Mouse (Mus musculus): ENCODE data around the gene Gm12830. TPM values are rescaled to one million over a fixed set of nuclear protein-coding genes. Genes with fewer than 3 reads are reported as not detected.

Gm12830 gene
- polyA plus RNA-seq, 1 experiment: not detected

DNA sequence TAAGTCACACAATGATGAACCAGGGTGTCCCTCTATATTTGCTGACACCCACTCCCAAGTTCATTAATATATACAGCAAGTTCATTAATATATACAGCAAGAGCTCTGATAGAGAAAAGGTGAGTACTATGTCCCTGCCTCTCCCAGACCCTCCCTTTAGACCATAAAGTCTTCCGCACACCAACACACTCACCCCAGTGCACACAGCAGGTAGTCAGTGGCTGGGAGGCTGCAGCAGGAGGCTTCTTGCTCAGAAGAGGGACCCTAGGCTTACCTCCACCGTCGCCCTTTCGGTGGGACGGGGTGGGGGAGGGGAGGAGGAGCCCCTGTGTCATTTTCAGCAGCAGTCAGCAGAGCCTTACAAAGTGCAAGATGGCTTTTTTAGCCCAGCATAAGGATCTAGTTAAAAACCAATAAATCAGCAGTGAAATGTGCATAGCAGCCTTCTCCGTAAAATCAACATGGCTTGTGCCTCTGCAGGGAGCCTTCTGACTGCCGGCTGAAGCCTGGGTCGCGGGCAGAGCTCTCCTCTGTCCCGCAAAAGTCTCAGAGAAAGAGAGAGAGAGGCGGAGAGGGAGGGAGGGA lies 20.9 kb downstream of the Gm12830 start:
- DNase-seq (ENCODE audit: low read depth, low spot score): no peak
- WGBS: 26% methylated on average over 10 of the region's 11 CpGs

DNA sequence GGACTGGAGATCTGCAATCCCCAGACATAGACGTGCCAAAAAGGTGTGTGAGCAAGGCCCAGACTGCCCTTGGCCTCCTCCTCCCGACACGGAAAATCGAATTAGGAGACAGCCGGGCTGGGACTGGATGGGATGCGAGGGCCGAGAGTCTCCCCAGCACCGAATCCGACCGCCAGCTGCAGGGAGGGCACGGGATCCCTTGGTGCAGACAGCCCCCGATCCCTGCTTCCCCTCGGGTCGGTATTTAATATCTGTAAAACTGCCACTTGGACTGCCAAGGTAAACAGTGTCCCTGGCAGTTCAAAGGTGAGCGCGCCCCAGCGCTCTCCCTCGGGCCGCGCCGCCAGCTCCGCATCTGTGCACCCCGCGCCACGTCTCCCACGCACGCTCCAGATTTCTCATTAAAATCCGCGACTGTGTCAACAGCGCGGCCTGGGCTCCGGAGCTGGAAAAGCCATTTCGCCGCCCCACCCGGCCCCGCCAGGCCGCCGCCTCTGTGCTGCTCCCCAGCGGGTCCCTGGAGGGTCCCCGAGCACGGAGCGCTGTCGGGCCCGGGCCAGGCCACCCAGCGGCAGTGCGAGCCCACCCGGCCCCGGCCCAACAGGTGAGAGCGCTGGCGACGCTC lies 21.7 kb downstream of the Gm12830 start:
- DNase-seq (ENCODE audit: low read depth, low spot score): no peak

GRCm38 (mm10) chr4:114844600-114844999 lies 23.1 kb downstream of the Gm12830 start:
- 40% methylated on average over 1 of the region's 1 CpGs for WGBS
- DNase-seq (ENCODE audit: low read depth, low spot score): no peak

More for the DNA sequence above, 21.7 kb downstream of the Gm12830 start:
- WGBS: 3% methylated on average over 51 of the region's 51 CpGs

DNA sequence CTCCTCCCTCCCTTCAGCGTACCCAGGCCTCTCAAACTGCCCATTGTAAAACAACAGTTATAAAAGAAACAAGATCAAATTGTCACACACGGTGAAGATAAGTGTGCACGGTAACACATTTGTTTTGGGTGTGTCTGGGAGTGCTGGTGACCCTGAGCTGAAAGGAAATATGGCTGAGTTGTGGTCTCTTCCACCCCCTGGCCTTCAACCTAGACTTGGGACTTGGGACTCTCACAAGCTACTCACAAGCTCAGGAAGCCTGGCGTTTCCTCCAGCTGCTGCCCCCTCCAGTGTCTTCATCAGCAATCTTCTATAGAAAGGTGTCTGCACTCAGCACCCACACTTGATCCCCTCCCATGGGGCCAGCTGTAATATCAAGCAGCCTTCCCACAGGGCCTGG lies 24.1 kb downstream of the Gm12830 start:
- DNase-seq (ENCODE audit: low read depth, low spot score): no peak
- 17% methylated on average over 4 of the region's 4 CpGs for WGBS

- DNase-seq (ENCODE audit: low read depth, low spot score): no peak
- 85% methylated on average over 6 of the region's 6 CpGs for WGBS
Measured at GRCm38 (mm10) chr4:114846723-114847122, 25.2 kb downstream of the Gm12830 start.

GRCm38 (mm10) chr4:114853968-114854367 lies 32.4 kb downstream of the Gm12830 start:
- DNase-seq (ENCODE audit: low read depth, low spot score): no peak
- 67% methylated on average over 2 of the region's 2 CpGs for WGBS

DNA sequence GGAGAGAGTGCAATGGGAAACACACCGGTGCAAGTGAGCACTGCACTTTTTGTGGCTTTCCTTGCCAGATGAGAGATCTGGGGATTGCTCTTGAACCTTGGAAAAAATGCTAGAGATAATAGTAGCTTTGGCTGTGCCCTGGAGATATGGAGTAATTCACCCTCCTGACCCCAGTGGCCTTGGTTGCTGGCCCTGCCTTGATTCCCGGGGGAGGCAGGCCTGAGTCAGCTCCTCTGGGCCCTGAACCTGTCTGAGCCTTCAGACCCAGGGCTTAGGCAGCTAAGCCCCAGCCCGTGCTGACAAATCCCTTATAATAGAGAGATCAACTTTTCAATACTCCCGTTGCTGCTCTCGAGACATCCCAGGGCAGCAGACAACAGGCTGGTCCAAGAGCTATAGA lies 36.9 kb downstream of the Gm12830 start:
- DNase-seq (ENCODE audit: low read depth, low spot score): no peak
- 70% methylated on average over 5 of the region's 5 CpGs for WGBS

DNA sequence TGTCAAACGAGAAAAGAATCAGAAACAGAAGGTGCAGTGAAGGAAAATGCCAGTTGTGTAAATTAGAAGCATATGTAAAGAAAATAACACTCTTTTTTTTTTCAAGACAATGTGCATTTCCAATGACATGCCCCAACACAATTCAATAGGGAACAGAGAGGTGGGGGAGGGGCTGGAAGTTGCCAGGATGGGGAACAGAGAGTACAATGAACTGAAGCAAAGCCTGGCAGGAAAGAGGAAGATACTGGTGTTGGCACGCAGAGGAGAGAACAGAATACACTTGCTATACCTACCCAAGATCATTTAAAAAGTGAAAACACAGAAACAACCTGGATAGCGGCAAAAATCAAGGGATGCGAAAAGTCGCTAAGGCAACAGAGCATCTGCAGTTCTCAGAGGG lies 41.6 kb downstream of the Gm12830 start:
- DNase-seq (ENCODE audit: low read depth, low spot score): no peak
- 83% methylated on average over 5 of the region's 5 CpGs for WGBS

DNA sequence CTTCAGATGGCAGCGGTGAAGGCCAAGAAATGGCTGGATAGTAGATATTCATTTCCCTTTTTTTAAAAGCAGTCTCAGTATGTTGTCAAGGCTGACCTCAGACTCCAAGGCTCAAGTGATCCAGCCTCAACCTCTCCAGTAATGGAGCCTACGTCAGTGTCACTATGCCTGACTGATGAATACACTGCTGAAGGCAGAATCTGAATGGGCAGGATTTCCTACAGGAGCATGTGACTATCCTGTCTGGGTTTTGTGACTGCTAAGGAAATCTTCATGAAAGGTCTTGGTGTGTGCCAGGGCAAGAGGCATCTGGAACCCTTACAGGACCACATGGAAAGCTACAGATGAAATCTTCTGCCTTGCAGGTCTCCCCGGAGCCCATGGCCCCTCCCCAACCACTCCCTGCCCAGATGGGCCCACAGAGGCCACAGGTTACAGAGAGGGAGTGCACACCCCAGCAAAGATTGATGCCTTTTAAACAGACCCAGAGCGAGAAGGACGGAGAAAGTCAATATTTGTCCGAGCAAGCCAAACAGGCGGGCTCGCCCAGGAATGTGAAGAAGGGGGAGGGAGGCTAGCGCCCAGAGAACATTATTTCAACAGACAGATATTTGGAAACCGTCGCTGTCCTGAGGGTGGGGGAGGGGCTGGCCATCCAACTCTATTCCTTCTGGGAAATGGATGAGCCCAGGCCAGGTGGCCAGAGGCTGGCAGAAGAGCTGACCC lies 48.4 kb downstream of the Gm12830 start:
- WGBS: 22% methylated on average over 11 of the region's 11 CpGs

DNA sequence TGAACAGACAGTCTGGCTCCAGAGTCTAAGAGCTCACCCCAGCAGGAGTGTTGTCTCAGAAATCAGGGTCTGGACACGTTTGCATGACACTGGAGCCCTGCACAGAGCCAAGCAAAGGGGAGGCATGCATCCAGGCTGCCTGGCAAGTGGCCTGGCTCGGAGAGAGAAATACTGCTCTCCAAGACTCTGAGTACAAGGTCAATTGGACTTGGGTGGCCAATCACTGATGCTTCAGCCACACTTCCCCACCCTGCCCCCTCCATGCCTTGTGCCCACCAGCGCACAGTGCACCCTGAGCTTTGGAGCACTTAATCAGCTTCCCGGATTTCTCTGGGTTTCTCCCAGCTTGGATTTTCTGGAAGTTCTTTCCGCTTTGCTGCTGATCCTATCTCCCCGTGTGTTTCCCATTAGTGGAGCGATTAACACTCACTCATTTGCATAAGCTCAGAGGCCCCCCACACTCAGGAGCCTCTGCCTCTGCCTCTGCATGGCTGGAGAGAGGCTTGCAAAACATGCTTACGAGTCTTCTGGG lies 55.0 kb downstream of the Gm12830 start:
- WGBS: 76% methylated on average over 8 of the region's 8 CpGs
- no peak for DNase-seq (ENCODE audit: low read depth, low spot score)

More for the DNA sequence above, 48.4 kb downstream of the Gm12830 start:
- no peak for DNase-seq (ENCODE audit: low read depth, low spot score)

GRCm38 (mm10) chr4:114882232-114882631 lies 60.7 kb downstream of the Gm12830 start:
- WGBS: 93% methylated on average over 1 of the region's 1 CpGs
- no peak for DNase-seq (ENCODE audit: low read depth, low spot score)

- 7% methylated on average over 4 of the region's 4 CpGs for WGBS
- no peak for DNase-seq (ENCODE audit: low read depth, low spot score)
Measured at GRCm38 (mm10) chr4:114897853-114898252, 76.3 kb downstream of the Gm12830 start.

GRCm38 (mm10) chr4:114899885-114900284 lies 78.4 kb downstream of the Gm12830 start:
- no peak for DNase-seq (ENCODE audit: low read depth, low spot score)

GRCm38 (mm10) chr4:114900866-114901642 lies 79.5 kb downstream of the Gm12830 start:
- DNase-seq (ENCODE audit: low read depth, low spot score): no peak
- WGBS: 6% methylated on average over 33 of the region's 33 CpGs

More at GRCm38 (mm10) chr4:114899885-114900284, 78.4 kb downstream of the Gm12830 start:
- WGBS: 9% methylated on average over 3 of the region's 3 CpGs

DNA sequence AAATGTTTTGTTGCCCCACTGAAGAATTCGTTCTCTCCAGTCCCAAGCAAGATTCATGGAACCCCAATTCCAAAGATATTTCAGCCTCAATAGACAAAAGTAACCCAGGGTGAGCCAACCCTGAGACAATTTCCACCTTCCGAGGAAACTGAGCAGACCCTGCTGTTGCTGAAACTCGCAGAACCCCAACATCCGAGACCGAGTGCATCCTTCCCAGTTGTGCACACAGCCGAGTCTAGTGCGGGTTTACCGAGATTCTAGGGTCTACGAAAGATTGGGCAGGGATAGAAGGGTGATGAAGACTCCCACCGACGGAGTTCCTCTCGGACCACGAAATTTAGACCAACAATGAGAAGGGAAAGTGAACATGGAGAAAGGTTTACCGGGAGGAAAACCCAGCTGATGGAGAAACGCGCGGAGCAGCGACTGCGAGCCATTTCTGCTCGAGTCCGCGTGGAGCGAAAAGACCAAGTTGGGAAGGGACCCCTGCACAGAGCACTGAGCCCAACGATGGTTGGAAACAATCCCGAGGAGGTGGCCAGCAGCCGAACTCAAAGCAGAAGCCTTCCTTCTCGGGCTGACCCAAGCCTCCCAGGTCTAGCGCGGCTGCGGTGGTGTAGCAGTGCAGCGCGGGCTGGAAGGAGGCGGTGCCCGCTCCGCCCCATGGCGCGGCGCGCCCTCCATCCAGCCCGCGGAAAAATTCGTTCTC lies 80.3 kb downstream of the Gm12830 start:
- no peak for DNase-seq (ENCODE audit: low read depth, low spot score)
- 2% methylated on average over 42 of the region's 42 CpGs for WGBS

DNA sequence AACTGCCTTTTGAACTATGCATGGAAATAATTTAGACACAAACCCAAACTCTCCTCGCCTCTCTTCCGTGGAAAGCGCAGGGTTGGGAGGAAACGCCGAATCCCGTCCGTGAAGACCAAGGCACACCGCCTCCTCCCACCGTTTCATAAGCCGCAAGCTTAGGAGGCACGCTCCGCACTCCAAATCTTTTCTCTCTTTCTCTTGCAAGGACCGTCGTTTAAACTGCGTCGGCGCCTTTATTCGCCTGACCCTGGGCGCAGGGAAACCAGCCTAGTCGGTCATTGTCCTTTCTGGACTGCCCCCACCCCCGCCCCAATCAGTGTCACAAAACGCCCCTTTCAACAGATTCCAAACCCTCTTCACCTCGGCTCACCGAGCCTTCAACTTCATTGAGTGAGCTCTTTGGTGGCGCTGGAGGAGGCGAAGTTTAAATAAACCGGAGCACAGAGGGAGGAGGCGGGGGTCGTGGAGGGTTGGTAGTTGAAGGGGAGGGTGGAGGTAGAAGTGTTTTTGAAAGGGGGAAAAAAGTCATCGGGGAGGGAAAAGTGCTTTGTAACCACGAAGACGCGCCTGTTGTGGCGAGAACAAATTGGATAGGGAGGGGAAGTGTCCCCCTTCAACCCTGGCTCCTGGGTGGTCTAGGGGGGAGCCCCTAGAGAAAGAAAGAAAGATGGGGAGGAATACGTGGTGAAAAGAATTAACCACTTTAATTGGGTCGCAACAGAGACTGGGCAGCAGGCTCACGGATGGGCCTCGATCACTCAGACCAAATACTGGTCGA lies 81.3 kb downstream of the Gm12830 start:
- WGBS: 6% methylated on average over 39 of the region's 39 CpGs
- DNase-seq (ENCODE audit: low read depth, low spot score): no peak

DNA sequence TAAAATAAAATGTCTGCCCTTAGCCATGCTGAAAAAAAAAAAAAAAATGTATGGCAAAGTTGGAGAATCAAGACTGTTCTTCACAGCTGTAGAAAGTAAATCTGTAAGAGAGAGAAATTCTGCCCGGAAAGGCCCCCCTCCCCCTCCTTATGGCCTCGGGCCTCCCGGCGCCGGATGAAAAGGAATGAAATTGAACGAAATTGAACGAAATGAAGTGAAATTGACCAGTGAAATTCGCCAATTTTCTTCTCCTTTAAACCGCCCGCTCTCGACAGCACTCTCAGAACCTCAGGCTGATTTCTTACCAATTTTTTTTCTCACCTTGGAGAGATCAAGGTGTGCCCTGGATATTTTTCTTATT lies 81.9 kb downstream of the Gm12830 start:
- 11% methylated on average over 11 of the region's 11 CpGs for WGBS
- no peak for DNase-seq (ENCODE audit: low read depth, low spot score)

GRCm38 (mm10) chr4:114905501-114905900 lies 84.0 kb downstream of the Gm12830 start:
- WGBS: 33% methylated on average over 3 of the region's 3 CpGs
- DNase-seq (ENCODE audit: low read depth, low spot score): no peak
